Mouse (Mus musculus): ENCODE results near the gene Chl1. TPM values are rescaled to one million over a fixed set of nuclear protein-coding genes. Genes with fewer than 3 reads are reported as not detected.

Gene Chl1
- not detected in 2 replicates for polyA plus RNA-seq (2012)

DNA sequence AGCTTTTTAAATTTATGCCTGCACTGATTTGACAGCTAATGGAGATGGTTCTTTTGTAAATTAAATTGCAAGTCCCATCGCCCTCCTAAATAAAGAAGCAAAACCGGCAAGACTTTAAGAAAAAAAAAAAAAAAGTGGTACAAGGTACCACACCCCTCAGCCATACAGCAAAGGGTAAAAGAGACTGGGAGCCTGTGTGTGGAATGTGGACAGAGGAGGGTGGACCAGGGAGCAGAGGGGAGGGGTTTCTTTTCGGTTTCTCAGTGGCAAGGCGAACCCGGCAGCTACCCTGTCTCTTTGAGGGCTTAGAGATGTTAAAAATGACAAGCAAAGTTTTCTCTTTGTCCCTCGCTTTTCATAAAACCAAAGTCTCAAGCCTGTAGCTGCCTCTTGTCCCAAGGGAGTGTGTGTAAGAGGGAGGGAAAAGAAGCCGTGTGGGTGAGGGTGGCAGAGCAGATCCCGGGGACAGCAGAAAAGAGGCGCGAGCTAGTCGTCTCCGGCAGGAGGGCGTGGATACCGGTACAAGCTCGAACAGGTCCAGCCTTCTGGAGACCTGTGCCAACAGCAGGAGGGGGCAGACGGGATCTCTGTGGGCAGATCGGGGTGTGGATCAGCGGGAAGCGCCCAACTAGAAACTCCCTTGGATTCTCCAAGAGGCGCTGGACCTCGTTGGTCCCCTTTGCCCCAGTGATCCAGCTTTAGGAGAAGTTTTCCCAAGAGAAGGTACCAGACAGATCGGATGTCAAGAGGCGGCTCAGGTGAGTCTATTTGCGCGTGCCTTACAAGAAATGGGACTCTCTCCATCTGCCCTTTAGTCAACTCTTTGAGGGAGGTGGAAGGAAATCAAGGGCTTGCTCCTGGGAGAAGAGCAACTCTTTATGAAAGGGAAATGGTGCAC is at the start of gene Chl1:
Gene Chl1, plus strand, starts transcription at position 195 of the 898 bp plus-strand sequence.
- no peak for TF ChIP-seq GATA1 (IDR thresholded peaks at IDR 0.05; ENCODE audit: low read length)

DNA sequence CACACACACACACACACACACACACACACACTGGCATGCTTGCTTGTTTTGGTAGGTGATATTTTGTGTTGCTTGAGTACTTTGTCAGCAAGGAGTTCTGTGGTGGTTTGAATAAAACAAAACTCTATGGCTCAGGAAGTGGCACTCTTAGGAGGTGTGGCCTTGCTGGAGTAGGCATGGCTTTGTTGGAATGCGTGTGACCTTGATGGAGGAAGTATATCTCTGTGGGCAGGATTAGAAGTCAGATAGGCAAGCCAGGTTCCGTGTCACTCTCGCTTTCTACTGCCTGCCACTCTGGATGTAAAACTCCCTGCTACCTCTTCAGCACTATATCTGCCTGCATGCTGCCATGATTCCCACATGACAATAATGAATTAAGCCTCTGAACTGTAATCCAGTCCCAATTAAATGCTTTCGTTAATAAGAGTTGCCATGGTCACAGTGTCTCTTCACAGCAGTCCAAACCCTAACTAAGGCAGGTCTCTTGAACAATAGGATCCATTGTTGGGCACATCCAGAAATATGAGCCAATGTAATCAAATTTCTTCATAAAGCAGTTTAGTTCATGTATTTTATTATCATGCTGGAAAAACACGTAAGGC is 44.8 kb upstream of the Chl1 start:
- TF ChIP-seq GATA1 (IDR thresholded peaks at IDR 0.05; ENCODE audit: low read length): no peak

GRCm38 (mm10) chr6:103473316-103473715 is 37.1 kb upstream of the Chl1 start:
- TF ChIP-seq GATA1 (IDR thresholded peaks at IDR 0.05; ENCODE audit: low read length): no peak

DNA sequence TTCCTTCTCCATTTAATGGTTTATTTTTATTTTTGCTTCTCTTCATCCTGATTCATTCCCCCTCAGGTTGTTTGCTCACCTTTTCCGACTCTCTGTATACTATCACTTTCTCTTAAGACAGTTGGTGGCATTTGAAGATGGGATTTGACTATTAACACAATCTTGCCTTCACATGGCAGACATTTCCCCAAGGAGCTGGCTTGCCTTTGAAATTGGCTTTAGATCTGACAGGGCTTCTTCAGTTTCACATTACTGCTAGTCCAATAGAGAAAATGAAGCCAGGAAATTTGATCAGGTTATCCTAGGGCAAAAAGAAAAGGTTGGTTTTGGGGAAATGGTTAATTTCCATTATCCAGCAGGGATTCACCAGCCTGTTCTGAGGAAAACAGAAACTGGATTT is 23.2 kb upstream of the Chl1 start:
- TF ChIP-seq GATA1 (IDR thresholded peaks at IDR 0.05; ENCODE audit: low read length): no peak

- TF ChIP-seq GATA1 (IDR thresholded peaks at IDR 0.05; ENCODE audit: low read length): no peak
Measured at GRCm38 (mm10) chr6:103498404-103498803, 12.0 kb upstream of the Chl1 start.

DNA sequence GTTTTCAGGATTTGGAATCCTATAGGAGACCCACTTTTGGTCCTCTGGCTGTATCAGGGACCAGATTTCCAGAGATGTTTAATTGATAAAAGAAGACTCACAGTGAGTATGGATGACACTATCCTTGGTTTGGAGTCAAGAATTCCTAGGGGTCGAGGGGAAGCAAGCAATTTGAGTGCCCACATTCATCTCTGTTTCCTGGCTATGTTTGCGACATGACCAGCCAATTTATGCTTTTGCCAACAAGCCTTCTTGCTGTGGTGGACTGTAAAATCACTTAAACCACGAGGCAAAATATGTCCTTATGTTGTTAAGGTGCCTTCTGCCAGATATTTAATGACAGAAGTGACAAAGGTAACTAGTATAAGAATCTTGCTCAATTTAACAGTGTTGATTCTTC is 6.3 kb upstream of the Chl1 start:
- TF ChIP-seq GATA1 (IDR thresholded peaks at IDR 0.05; ENCODE audit: low read length): no peak

DNA sequence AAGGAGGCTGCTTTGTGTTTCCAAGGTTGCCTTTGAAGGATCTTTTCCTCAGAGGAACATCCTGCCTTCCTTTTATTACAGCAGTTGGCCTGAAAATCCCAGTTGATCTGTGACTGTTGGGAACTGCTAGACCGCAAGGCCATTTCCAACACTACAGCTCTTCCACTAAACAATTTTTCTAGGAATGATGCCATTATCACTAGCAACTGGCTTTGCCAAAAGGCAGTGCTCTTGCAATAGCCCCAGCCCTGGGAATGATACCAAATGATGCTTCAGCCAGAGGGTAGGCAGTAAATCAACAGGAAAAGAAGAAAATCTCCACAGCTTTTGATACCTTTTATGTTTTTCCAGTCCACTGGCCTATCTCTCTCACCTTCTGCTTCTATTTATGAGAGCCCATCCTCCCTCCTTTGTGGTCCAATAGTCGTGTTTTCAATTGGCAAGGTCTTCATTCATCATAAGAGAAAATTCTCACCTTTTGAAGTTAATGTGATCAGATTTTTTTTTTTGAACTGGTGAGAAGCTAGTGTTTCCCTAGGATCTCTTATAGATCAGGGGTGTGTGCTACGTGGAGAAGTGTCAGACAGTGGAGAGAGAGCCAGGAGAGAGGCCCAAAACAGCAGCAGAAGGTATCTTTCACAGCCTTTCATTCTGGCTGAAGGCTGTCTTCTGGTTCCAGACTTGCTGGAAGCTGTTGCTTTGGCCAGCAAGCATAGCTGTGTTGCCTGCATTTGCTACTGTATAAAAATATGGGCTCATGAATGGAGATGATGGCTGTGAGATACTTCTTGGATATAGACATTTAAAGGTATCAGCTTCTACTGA is 2.4 kb upstream of the Chl1 start:
- TF ChIP-seq GATA1 (IDR thresholded peaks at IDR 0.05; ENCODE audit: low read length): no peak

- TF ChIP-seq GATA1 (IDR thresholded peaks at IDR 0.05; ENCODE audit: low read length): no peak
Measured at GRCm38 (mm10) chr6:103509596-103509995, 790 bp upstream of the Chl1 start.

- TF ChIP-seq GATA1 (IDR thresholded peaks at IDR 0.05; ENCODE audit: low read length): no peak
Measured at GRCm38 (mm10) chr6:103511290-103511971, 1.0 kb downstream of the Chl1 start.

DNA sequence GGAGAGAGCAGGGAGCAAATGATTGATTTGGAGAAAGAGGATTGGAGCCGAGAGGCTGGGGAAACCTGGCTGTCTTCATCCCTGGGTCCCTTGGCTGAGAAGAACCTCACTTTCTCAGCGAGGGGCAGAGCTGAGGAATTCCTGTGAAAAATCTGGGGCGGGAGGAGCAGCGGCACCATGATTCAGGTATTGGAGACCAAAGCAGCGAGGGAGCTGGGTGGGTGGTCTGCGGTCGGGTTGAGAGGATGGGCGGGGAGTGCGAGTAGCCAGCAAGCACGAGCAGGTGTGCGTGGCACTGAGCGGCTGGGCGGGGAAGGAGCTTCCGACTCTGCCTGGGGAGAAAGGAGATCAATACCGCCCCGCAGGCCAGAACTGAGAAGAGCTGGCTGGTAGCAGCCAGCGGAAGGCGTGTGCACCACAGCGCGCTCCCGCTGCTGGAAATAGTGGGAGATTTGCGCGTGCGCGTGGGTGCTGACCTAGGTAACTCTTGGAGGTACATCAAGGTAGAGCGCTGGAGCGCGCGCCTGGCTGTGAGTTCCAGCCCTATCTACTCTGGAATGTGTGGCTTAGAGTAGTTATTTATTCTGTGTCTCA is 1.7 kb downstream of the Chl1 start:
- no peak for TF ChIP-seq GATA1 (IDR thresholded peaks at IDR 0.05; ENCODE audit: low read length)

DNA sequence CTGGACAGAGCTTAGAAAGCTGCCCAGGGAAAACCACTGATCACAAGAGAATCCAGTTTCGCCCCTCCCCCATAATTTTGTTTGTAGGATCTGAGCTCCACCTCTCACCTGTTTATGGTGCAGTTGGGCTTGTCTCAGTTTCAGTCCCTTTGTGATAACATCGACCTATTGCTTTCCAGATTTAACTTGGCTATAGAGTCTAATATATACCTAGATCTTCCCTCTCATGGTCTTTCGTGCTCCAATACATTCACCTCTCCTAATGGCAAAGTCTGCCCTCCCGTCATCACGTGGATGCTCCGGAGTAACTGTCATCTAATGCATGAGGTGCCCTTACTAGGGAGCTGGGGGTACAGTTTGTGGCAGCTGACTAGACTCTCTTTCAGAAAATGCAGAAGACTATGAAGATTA is 2.5 kb downstream of the Chl1 start:
- TF ChIP-seq GATA1 (IDR thresholded peaks at IDR 0.05; ENCODE audit: low read length): no peak

DNA sequence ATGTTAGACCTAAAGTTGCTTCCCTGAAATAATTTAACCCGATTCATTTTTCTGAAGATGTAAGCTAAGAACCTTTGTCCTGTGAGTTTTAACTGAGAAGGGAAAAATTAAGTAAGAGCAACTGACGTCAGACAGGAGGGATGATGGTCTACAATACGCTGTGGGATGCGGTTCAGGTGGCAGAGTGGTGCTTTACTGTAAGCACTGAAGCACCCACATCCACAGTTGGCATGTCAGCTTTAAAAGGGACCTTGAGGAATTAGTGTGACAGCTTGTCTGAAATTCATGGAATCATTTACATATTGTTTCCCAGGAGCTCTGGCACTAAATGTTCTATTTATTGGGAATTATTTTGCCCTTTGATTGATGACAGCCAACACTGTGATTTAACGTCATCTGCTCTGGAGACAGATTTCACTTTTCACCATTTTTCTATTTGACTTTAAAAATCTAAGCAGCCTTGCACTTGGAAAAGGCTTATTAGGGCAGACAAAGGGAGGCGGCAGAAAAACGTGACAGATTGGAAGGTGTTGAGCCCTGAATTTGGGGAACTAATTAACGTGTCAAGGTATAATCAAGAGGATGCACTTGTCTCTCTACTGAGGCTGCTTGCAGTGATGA is 3.3 kb downstream of the Chl1 start:
- TF ChIP-seq GATA1 (IDR thresholded peaks at IDR 0.05; ENCODE audit: low read length): no peak

DNA sequence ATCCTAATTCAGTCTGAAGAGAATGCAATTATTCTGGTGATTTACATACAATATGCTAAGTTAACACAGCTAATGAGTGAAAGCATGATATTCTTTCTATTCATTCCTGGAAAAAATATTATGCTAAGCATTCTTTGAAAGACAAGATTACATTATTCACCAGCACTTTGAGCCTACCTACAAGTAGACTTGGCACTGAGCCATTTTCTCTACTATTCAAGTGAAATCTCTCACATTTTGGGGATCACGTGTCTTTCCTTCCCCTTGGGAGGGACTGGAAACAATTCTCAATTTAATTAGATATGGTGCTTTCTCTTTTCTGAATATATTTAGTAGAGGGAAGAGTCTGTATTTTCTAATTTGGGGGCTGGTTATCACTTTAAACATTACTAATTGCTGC is 4.0 kb downstream of the Chl1 start:
- no peak for TF ChIP-seq GATA1 (IDR thresholded peaks at IDR 0.05; ENCODE audit: low read length)

DNA sequence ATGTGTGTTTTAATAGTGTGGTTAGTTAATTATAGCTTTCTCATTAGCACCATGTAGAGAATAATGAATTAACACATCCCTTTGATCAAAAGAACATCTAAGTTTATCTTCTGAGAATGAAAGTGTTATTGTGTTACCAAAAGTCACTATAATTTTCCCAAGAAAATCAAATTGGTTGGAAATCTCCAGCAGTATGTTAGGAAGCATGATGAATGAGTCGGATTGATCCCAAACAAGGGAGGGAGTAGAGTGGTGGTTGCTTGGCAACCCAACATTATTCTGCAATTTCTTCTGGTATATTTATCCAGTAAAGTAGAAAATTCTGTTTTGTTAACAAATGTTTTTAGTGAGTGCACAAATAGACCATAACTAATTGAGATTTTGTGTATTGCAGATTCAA is 4.4 kb downstream of the Chl1 start:
- no peak for TF ChIP-seq GATA1 (IDR thresholded peaks at IDR 0.05; ENCODE audit: low read length)

DNA sequence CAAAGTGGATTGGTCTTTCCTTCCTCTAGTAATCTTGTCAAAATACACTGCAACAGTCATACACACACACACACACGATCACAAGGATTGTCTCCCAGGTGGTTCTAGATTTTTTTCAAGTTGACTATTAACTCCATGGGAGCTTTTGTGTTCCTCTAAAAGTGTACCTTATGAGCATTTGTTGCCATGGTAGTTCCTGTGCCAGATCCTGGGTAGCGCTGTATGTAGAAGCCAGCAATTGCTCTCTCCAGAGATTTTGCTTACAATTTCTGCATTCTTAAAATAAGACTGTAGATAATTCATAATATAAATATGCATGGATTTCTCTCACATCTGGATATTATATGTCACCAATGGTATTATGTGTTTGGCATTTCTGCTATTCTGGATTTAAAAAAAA is 9.2 kb downstream of the Chl1 start:
- TF ChIP-seq GATA1 (IDR thresholded peaks at IDR 0.05; ENCODE audit: low read length): no peak

Measured in G1E-ER4 (cell line).